Mouse (Mus musculus) liver, embryonic 16.5 days (tissue): ENCODE results near the gene L3mbtl1. TPM values are rescaled to one million over a fixed set of nuclear protein-coding genes. Genes with fewer than 3 reads are reported as not detected.
"Not testable (repeated sequence)": the region's sequence is repeated elsewhere in the genome, so short reads cannot be mapped to it uniquely, and the experiment has no call there.

Experiments
- ATAC-seq: fragments of 200-750 bp; cut with Nextera tagmentation; 2 replicates; pipeline ENCODE4 v1.8.0; 2017; ENCODE audit warnings: low read depth, mild to moderate bottlenecking, moderate number of reproducible peaks, moderate library complexity
- H3K27ac ChIP-seq: fragments of 300-500 bp; sonication (generic); 2 replicates; pipeline ENCODE4 v1.5.1; 2014; ENCODE audit warnings: mild to moderate bottlenecking, low read length
- H3K27me3 ChIP-seq: fragments of 300-500 bp; sonication (generic); 2 replicates; pipeline ENCODE4 v1.6.1; 2014; ENCODE audit warnings: low read depth, low read length, mixed read lengths; ENCODE audit not compliant: control insufficient read depth, insufficient read depth
- H3K36me3 ChIP-seq: fragments of 300-500 bp; sonication (generic); 2 replicates; pipeline ENCODE4 v1.6.1; 2014; ENCODE audit warnings: mild to moderate bottlenecking; ENCODE audit not compliant: control insufficient read depth, insufficient read depth
- H3K4me1 ChIP-seq: fragments of 300-500 bp; sonication (generic); 2 replicates; pipeline ENCODE4 v1.6.1; 2014; ENCODE audit warnings: low read depth, low read length, mixed read lengths; ENCODE audit not compliant: control insufficient read depth
- H3K4me2 ChIP-seq: fragments of 300-500 bp; sonication (generic); 2 replicates; pipeline ENCODE4 v1.6.1; 2014; ENCODE audit warnings: low read depth, low read length, mixed read lengths
- H3K4me3 ChIP-seq: fragments of 300-500 bp; sonication (generic); 2 replicates; pipeline ENCODE4 v1.5.1; 2014; ENCODE audit warnings: low read depth, mild to moderate bottlenecking, low read length
- H3K9ac ChIP-seq: fragments of 300-500 bp; sonication (generic); 2 replicates; pipeline ENCODE4 v1.6.1; 2014; ENCODE audit warnings: low read depth, low read length
- H3K9me3 ChIP-seq: fragments of 300-500 bp; sonication (generic); replicated peaks from 2 replicates; pipeline ENCODE4 v1.6.1; 2016; ENCODE audit warnings: low read length; ENCODE audit not compliant: control insufficient read depth
- WGBS: fragments of 180-500 bp; shearing (Covaris S2); extraction: QIAGEN DNeasy Blood & Tissue Kit; methylation state at CpG from one replicate; pipeline ENCODE4 v1.1.7; 2014; ENCODE audit not compliant: insufficient replicate concordance; 5-methylcytosine and 5-hydroxymethylcytosine counted together
- polyA plus RNA-seq: library from polyadenylated mRNA; unstranded; fragments of >200 nt; fragmentation: Nextera tagmentation; extraction: Ambion mirVana; gene quantifications from 2 replicates; pipeline ENCODE4 v1.2.1, GENCODE M21; 2015

Gene L3mbtl1
- polyA plus RNA-seq, result 0.04 TPM in 1 of 2 replicates, not detected in the other

DNA sequence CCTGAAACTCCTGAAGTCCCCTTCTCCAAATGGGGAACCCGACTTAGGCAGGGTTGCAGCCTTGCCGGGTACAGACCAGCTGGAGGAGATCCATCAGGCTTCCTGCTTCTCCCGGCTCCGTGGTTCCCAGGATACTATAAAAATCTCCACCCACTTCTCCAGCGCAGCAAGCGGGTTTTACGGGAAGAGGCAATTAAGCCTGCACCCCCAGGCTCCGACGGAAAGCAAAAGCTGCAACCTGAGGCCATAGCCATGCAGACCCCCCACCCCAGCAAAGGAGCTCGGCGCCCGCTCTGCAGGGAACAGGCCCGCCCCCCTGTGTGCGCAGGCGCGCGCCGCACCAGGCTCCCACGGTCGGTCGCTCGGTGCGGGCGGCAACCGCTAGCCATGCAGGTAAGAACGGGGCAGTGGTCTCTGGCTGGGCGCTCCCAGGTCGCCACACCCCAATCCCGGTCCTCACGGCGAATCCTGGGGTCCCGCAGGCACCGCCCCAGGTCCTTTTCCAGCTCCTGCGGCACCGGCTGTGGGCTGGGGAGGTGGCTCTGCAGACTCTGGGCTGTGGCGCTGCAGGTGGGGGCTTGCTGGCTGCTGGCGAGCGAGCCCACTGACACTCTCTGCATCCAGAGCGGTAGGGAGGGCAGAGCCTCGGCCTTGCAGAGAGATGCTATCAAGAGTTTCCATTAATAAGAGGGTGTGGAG is at the start of gene L3mbtl1:
Gene L3mbtl1 (plus strand): TSS at position 325 of the 699 bp plus-strand sequence.
- Histone ChIP-seq H3K9ac (no peak within 1 kb of the TSS), H3K4me1 (peaks cover 8% of the 10 kb centered on the region), H3K27me3 (peaks cover 36% of the 10 kb centered on the region), H3K9me3 (no peaks in the 10 kb centered on the region), H3K4me2 (peak within 1 kb of the TSS; percentile 62), H3K27ac (no peak within 1 kb of the TSS), H3K4me3 (peak within 1 kb of the TSS; percentile 53), H3K36me3 (peaks cover 15% of the 10 kb centered on the region)
- 0 out of 2 replicates have a peak, but pooled peaks have one; percentile 10 for ATAC-seq
- WGBS, result under 1% methylated on average over 40 of the region's 40 CpGs

DNA sequence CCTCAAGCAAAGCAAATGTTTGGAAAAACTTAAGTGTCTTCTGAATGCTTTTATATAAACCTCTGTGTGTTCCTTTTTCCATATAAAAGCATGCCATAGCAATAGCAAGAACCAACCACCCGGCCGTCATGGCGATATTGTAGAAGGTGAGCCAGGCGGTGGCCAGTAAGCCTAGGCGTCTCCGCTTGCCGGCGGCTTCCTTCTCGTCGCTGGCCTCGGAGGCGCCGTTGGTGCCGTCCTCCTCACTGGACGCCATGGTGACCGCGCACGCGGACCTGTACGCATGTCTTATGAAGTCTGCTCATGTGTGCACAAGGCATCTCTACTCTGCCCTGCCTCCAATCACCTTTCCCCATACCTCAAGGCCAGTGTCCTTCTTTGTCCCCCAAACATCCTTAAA is 44.0 kb upstream of the L3mbtl1 start:
- not testable (repeated sequence) for H3K27ac ChIP-seq, H3K27me3 ChIP-seq, H3K9ac ChIP-seq, H3K4me3 ChIP-seq, ATAC-seq, H3K4me1 ChIP-seq, H3K9me3 ChIP-seq, H3K36me3 ChIP-seq, H3K4me2 ChIP-seq
- WGBS, result 78% methylated on average over 20 of the region's 20 CpGs

DNA sequence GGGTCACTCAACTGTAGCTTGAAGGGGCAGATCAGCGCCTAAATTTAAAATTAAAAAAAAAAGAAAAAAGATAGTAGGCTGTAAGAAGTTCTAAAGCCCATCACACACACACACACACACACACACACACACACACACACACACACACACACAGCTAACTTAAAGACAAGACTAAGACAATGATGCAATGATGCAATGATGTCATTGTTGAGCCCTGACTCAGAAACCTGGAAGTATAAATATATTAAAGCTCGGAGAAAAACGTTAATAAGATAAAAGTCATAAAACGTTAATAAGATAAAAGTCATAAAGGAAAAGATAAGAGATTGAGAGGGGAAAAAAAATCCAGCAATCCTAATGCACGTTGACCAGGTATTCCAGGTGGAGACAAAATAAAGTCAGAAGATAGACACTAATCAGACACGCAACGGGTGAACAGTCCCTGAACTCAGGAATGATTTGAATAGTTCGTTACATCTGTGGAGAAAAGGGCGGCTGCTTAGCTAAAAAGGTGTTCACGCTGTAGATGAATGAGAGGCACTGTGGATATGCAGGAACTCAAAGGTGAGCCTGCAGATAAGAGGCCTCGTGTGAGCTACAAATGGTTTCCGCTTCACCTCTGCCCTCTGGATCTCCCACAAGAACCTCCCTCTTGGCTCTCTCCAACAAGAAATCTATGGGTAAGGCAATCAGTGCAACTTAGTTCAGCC is 43.2 kb upstream of the L3mbtl1 start:
- ATAC-seq, result no peak
- Histone ChIP-seq H3K9me3 (no peaks in the 10 kb centered on the region), H3K4me3 (no peak overlapping the region), H3K36me3 (no peaks in the 10 kb centered on the region), H3K27me3 (no peaks in the 10 kb centered on the region), H3K27ac (no peak overlapping the region), H3K4me1 (no peaks in the 10 kb centered on the region), H3K9ac (no peak overlapping the region), H3K4me2 (no peak overlapping the region)
- WGBS, result 61% methylated on average over 12 of the region's 12 CpGs

DNA sequence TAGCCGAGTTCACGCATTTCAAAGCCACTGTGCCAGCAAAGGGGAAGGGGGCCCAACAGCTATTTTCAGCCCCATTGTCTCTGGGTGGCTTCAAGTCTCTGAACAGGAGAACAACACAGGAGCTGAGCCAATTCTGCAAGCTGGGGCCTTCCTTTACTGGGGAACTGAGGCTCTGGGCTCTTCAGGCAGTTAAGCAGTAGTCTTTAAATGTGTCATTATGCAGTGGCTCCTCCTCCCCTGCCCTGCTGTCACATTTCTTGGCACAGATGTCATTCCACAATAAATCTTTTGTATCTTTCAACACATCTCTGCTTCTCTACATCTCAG is 42.7 kb upstream of the L3mbtl1 start:
- WGBS, result 33% methylated on average over 2 of the region's 2 CpGs
- H3K4me3 ChIP-seq, result no peak overlapping the region
- no peak overlapping the region for H3K4me2 ChIP-seq
- no peaks in the 10 kb centered on the region for H3K36me3 ChIP-seq
- no peak for ATAC-seq
- no peaks in the 10 kb centered on the region for H3K4me1 ChIP-seq
- no peak overlapping the region for H3K27ac ChIP-seq
- no peaks in the 10 kb centered on the region for H3K9me3 ChIP-seq
- H3K9ac ChIP-seq, result no peak overlapping the region
- H3K27me3 ChIP-seq, result no peaks in the 10 kb centered on the region

DNA sequence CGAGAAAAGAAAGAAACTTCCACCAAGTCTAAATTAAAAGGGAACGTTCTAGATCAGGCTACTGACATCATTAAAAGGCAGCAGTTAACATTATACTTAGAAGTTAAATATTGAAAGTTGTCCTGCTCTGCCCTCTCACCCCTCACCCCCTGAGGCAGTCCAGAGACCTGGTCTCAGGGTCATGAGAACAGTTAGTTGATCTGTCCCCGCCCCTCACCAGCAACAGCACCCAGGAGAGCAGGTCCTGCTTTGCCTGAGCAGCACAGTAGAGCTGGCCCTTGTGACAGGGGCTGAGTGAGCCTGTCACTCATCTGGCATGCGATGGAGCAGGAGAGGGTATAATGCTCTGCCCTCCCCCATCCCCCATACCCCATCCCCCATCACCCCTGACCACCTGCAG is 37.4 kb upstream of the L3mbtl1 start:
- H3K4me2 ChIP-seq, result no peak overlapping the region
- no peak overlapping the region for H3K27ac ChIP-seq
- no peak overlapping the region for H3K4me3 ChIP-seq
- peak; percentile 56; the same call in 1 of the 2 replicates for ATAC-seq
- H3K9ac ChIP-seq, result no peak overlapping the region
- no peaks in the 10 kb centered on the region for H3K36me3 ChIP-seq
- H3K4me1 ChIP-seq, result no peaks in the 10 kb centered on the region
- H3K9me3 ChIP-seq, result no peaks in the 10 kb centered on the region
- no peaks in the 10 kb centered on the region for H3K27me3 ChIP-seq
- WGBS, result 46% methylated on average over 4 of the region's 4 CpGs

DNA sequence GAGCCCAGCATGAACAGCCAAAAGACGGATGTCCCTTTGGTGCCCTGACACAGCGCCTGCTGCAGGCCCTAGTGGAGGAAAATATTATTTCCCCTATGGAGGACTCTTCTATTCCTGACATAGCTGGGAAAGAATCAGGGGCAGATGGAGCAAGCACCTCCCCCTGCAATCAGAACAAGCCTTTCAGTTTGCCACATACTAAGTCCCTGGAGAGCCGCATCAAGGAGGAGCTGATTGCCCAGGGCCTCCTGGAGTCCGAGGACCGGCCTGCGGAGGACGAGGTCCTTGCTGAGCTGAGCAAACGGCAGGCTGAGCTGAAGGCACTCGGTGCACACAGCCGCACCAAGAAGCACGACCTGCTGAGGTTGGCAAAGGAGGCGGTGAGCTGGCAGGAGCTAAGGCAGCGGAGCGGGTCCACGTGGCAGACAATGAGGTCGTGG is 35.2 kb upstream of the L3mbtl1 start:
- Histone ChIP-seq H3K4me3 (no peak overlapping the region), H3K27me3 (no peaks in the 10 kb centered on the region), H3K27ac (no peak overlapping the region), H3K9me3 (no peaks in the 10 kb centered on the region), H3K4me1 (no peaks in the 10 kb centered on the region), H3K36me3 (no peaks in the 10 kb centered on the region), H3K4me2 (no peak overlapping the region), H3K9ac (no peak overlapping the region)
- WGBS, result 51% methylated on average over 16 of the region's 16 CpGs
- ATAC-seq, result no peak

DNA sequence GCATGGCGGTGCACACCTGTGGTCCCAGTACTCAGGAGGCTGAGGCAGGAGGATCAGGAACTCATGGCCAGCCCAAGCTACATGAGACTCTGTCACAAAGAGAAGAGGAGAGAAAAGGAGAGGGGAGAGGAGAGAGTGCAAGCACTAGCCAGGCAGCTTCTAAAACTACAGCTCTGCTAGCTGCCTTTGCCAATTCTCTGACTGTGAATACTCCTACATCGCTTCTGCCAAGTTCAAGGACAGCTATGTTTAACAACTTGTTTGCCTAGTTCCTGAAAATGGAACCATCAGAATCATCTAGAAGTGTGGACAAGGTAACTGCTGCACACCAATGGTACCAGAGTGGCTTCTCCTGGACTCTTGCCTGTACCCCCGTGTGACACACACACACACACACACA is 29.2 kb upstream of the L3mbtl1 start:
- 50% methylated on average over 3 of the region's 3 CpGs for WGBS
- ATAC-seq, result no peak
- Histone ChIP-seq H3K27ac (no peak overlapping the region), H3K4me1 (no peaks in the 10 kb centered on the region), H3K9me3 (no peaks in the 10 kb centered on the region), H3K4me2 (no peak overlapping the region), H3K27me3 (no peaks in the 10 kb centered on the region), H3K4me3 (no peak overlapping the region), H3K9ac (no peak overlapping the region), H3K36me3 (no peaks in the 10 kb centered on the region)

DNA sequence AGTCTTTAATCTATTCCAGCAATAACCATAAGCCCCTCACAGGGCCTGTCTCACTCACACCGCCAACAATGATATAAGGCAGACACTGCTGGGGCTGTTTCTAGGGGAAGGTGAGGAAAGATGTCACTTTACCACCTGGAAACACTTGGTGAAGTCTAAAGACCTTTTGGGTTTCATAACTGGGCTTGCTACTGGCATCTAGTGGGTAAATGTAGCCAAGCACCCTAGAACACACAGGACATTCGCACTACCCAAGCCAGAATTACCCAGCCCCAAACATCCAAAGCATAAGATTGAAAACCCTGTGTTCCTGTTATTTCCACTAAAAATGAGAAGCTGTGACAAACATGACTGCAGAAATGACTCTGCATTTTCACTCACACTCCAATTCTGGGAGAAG is 28.8 kb upstream of the L3mbtl1 start:
- Histone ChIP-seq H3K4me1 (no peaks in the 10 kb centered on the region), H3K9me3 (no peaks in the 10 kb centered on the region), H3K27me3 (no peaks in the 10 kb centered on the region), H3K36me3 (no peaks in the 10 kb centered on the region), H3K4me2 (no peak overlapping the region), H3K27ac (no peak overlapping the region), H3K9ac (no peak overlapping the region), H3K4me3 (no peak overlapping the region)
- WGBS, result 44% methylated on average over 2 of the region's 2 CpGs
- no peak for ATAC-seq

DNA sequence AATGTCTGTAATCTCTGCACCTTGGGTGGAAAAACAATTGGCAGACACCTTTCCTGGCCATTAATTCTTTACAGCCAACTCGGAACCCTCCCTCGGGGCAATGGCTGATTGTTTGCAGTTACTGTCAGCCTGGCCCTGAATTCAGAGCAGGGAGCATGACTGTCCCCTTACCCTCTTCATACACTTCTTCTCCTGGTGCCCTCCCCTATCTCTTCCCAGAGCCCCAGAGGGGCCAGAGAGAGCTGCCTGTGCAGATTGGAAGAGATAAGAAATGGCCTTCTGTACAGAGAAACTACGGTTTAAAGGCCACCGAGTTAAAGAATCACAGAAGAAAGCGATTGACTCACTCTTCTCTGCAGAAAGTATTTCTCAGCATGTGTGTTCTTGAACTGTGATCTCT is 23.3 kb upstream of the L3mbtl1 start:
- WGBS, result 37% methylated on average over 5 of the region's 5 CpGs
- Histone ChIP-seq H3K4me2 (no peak overlapping the region), H3K27me3 (no peaks in the 10 kb centered on the region), H3K9me3 (no peaks in the 10 kb centered on the region), H3K27ac (no peak overlapping the region), H3K4me3 (no peak overlapping the region), H3K36me3 (no peaks in the 10 kb centered on the region), H3K4me1 (no peaks in the 10 kb centered on the region), H3K9ac (no peak overlapping the region)
- no peak for ATAC-seq
